Mouse (Mus musculus) kidney, adult 18-20 months (tissue): ENCODE measurements around the gene Tlr2.
"Not testable (repeated sequence)": the region's sequence is repeated elsewhere in the genome, so short reads cannot be mapped to it uniquely, and the experiment has no call there.

ENCODE experiments used
- DNase-seq: peaks from one replicate; pipeline ENCODE4 v3.0.0; 2021

Gene Tlr2

DNA sequence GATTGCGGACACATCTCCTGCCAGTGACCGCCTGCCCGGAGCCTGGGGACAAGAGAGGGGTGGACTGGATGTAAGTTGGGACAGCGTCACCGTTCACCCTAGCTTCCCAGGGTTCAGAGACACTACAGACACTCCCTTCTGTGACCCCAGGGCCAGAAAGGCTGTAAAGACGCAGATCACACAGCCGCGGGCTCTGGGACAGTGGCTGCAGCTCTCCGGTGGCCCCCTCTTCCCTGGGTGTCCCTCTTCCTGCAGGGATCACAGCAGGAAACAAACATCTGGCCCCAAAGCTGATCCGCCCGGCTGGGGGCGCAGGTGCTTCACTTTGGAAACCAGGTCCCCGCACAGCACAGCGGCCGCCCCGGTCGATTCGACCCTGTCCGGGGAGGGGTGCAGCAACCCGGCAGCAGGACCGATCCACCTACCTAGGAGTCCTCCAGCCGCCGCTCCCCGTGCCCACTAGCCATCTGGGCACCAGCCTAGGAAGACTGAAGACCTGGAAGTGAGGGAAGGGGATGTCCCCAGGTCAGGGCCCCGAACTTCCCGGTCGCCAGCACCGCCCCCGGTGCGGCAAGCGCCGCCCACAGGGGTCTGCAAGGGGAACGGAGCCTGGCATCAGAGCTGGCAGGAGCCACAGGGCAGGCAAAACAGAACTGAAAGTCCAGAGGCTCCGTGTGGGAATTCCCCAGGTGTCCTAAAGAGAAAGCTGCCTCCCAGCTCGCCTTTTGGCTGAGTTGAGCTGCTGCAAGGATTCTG, at the start of gene Tlr2:
Gene Tlr2, minus strand, starts transcription at position 673 of the 756 bp plus-strand sequence.
- peak; percentile 77 for DNase-seq

DNA sequence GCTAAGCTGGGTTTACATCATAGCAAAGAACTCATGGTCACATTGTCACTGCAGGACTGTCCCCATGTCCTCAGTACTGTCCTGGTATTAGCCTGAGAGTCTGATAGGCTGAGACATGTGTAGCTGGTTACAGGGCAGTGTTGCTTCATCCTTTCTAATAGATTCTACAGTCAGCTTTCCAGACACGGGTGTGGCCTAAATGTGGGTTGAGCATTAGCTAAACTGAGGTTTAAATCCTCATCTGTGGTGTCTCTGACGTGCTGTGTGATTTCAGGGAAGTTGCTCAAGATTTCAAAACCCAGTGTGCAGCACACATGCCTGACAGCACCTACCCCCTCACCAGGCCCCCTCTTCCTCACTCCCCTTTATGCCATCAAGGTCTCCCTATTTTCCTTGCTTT, 43.6 kb upstream of the Tlr2 start:
- no peak for DNase-seq

DNA sequence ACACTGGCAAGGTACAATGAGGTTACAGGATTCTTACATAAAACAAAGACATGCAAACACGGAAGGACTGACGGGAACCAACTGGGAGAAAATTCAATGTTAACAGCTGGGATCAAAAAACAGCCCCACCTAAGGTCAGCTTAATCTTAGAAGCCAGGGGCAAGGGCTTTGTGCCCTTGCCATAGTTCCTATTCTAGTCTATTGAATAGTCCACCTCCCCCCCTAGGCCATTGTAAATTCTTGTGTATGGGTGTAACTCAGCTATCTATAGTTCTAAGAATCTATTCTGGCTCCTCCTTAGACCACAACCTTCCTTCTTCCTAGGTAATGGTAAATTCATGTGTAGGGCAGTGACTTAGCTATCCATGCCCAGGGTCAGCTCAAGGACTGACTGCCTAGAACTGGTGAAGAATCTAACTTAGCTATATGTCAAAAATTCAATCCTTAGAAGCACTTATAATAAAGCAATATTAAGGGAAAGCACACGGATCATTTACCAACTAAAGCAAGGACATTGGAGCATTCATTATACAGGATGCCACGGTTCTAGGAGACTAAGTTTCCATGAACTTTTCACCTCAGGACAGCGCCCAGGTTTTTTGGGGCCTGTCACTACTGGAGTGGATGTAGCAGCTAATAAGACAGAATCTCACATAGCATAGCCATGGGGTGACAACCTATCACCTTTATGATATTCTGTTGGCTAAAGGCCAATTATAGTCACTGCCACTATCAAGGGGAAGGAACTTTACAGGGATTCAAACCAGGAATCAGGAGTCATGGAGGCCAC, 37.9 kb upstream of the Tlr2 start:
- not testable (repeated sequence) for DNase-seq

DNA sequence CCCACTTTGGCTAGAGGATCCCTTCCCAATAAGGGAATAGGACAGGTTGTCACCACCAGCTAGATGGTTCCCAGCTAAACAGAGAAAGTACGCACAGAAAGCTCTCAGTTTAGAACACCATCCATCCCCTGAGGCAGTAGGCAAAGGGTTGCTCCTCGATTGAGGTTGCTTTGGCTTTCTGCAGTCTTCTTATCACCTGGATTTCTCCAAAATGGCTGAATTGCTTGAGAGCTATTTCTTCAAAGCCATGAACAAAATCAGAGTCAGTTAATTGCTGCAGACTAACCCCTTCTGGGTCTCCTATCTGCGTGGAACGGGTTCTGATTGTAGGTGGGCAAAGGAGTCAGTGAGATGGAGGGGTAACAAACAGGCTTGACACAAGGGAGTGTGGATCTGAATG, 37.2 kb upstream of the Tlr2 start:
- no peak for DNase-seq

DNA sequence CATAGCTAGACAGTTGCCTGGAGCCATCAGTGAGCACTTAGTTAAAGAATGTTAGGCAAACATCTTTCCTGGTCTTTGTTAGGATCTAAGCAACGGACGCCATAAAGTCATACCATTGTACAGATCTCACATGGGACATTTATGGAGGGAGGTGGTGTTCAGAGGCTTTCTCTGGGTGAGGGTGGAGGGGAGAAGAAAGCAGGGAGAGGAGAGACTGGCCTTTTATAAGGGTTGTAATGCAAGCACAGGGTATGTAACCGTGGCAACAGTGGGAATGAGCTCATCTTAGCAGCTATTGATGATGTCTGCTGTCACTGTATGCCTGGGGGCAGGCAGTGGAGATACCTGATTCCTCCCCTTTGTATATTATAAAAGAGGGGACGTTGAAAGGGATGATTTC, 34.7 kb upstream of the Tlr2 start:
- DNase-seq = no peak

DNA sequence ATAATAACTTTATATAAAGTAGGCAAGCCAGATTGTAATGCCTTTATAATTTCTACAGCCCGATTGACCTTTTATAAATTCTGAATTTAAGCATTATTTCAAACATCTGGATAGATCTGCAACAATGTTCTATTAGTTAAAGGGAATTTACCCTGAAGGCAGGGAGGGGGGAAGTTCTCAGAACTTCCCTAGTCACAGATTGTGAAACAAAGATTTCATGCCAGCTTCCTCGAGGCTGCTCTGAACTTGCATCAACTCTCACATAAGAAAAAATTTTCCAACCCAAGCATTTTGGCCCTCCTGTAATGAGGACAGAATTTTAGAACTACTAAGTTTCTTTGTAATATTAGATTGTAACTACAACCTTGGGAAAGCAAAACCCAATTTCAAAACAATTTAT, 33.5 kb upstream of the Tlr2 start:
- DNase-seq = not testable (repeated sequence)

DNA sequence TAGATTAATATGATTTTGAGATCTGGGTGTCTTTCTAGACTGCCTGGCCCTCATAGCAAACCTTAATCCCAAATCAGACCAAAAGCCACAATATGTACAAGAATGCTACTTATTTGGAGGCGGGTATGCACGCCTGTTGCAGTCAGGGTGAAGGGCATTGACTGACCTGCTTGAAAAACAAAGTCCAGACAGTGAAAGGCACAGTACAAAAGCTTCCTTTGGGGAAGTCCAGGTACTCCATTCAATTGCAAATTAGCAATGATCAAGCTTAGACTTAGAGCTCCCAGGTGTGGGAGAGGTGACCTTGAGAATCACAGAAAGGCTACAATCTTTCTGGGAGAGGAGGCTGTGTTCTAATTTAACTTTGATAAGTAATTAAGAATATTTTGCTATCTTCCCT, 31.3 kb upstream of the Tlr2 start:
- not testable (repeated sequence) for DNase-seq

DNA sequence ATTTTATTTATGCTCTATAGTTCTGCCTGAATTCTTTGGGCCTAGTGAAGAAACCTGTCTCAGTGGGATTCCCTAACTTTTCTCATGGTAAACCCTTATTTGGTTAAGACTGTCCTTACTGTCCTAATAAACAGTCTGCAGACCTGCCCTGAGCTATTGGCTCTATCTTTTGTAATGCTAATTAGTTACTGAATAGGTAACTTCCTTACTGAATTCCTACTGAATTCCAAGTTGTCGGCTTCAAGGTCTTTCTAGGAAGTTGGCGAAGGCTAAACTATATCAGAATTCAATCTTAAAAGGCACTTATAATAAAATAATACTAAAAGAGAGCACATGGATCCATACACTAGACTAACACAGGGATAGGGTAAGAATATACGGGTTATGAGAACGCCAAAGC, 30.4 kb upstream of the Tlr2 start:
- not testable (repeated sequence) for DNase-seq

DNA sequence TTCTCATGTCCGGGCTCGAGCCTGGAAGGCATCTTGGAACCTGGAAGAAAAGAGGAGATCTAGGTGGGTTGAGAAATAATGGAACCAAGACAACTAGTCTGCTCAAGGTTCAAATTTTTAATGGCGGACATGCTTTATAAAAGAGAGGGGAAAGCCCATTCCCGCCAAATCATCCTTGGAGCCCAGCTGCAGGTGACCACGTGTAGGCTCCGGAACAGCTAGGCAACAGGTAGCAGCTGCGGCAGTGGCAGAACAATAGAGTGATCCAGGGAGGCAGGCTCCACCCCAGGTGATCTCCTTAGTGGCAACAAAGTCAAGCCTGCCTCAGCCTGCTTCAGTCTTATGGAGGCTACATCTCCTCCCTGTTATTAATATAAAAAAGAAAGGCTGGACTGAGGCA, 30.0 kb upstream of the Tlr2 start:
- not testable (repeated sequence) for DNase-seq

DNA sequence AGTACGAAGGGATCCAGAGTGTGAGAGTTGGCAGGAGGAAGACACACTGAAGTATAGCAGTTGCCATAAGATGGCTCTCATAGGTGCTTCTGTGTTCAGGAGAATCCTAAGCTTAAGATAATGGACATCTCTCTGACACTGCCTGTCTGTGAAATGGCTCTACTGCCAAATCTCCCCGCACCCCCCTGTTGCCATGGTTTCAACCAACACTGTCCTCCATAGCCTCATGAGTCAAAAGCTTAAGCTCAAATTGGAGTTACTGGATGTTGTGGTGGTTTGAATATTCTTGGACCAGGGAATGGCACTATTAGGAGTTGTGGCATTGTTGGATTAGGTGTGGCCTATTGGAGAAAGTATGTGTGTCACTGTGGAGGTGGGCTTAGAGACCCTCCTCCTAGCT, 28.2 kb upstream of the Tlr2 start:
- no peak for DNase-seq

DNA sequence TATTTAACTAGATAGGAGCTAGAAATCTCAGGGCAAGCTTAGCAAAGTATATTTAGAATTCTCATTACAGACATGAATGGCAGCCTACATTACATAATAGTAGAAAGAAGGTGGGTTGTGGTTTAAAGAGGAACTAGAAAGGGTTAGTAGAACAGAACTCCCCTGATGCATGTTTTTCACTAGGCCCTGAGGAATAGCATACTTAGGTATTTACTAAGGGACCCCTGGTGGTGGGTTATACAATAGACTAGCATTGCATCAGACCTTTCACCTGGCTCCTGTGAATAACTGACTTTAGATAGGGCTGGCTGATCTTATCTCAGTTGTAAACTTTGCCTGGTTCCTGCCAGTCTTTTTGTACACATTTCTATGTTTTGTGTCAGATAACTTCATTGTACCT, 25.5 kb upstream of the Tlr2 start:
- not testable (repeated sequence) for DNase-seq

DNA sequence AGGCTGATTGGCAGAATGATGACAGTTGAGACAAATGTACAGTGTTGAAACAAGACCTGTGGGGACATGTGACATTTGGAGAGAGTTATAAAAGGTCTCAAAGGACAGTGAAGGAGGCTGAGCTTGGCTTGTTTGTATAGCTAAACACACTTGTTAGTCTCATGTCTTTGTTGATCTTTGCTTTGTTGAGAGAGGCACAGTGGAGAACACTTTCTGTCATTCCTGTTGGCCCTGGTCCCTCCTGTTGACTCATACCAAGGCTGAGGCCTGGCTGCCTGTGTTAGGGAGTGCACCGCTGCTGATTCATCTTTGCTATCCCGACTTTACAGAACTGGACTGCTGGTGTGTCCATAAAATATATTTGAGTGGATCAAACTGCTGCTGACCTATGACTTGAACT, 23.6 kb upstream of the Tlr2 start:
- DNase-seq = no peak

DNA sequence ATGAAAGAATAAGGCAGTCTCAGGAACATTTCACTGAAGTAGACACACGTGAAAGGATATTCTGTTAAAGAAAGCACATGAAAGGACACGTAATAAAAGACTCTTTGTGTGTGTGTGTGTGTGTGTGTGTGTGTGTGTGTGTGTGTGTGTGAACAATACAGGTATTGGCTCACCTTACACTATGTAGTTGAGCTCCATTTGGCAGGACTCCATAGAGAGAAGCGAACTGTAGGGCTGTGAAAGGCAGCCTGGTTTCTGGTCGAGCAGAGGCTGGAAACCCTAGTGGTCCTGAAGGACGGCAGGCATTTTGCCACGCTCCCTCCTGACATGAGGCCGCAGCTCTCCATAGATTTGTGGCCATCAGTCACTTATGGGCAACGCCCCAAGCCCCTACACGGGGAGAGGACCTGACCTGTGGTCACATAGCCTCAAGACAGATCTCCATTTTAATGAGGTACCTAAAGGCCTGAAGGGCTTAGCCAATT, 22.5 kb upstream of the Tlr2 start:
- DNase-seq = no peak

DNA sequence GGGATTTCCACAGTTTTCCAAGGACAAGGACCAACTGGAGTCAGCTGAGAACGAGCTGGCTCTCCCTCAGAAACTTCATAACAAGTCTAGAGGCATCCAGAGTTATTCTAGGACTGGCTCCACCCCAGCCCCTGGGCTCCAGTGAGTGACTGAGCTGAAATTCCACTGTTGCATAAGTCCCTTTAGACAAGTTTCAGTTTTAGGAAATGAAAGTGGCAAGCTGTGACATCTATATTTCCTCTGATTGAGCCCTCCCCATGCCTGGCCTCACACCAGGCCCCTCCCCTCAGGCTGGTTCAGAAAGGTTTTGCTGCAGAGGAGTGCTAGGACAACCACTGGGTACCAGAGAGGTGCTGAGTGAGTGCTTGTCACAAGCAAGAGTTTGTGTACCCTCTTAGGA, 21.4 kb upstream of the Tlr2 start:
- DNase-seq = peak; percentile 50

DNA sequence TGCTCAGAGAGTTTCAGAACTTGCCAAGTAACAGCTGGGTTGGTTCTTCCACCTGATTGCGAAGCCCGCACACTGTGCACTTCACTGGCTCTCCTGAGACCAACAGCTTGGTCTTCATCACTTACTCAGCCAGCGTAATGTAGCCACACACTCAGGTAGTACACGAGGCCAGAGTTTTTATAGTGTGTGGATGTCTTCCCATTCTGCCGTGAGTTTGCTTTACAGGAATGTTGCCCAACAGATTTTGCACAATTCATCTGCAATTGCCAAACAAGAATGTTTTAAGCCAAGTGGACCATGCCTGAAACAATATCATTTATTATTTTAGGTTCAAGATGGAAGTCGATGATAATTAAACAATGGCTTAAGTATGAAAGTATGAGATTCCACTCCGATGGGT, 18.0 kb upstream of the Tlr2 start:
- no peak for DNase-seq

DNA sequence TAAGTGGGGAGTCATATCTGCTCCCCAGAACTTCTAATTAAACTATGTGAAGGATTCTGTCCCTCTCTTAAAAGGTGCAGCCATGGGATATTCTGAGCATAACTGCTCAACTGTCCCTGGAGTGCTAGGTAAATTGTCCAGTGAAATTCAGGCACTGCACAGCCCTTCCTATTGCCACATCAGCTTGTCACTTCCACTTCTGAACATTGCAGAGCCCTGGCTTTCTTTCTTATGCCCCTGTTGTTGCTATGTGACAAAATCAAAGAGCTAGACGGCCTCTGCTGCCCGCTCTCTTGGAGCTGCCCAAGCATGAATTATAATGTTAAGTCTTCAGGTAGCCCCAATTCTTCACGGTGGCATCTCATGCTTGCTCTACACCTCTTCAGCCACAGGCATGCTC, 17.5 kb upstream of the Tlr2 start:
- no peak for DNase-seq

DNA sequence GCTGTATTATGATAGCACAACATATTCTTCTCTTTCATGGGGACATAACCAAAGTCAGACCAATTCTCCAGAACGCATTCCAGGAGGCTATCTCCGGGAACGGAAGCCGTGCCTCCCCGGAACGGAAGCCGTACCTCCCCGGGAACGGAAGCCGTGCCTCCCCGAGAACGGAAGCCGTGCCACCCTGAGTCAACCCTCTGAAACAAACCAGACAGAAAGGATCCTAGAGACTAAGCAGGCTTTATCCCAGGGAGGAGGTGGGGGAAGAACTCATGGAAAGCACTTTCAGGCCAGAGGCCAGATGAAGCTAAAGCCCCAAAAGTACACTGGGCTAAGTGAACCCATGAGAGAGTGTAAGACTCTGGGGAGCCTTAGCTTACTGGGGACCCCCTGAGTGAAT, 16.1 kb upstream of the Tlr2 start:
- DNase-seq = no peak

DNA sequence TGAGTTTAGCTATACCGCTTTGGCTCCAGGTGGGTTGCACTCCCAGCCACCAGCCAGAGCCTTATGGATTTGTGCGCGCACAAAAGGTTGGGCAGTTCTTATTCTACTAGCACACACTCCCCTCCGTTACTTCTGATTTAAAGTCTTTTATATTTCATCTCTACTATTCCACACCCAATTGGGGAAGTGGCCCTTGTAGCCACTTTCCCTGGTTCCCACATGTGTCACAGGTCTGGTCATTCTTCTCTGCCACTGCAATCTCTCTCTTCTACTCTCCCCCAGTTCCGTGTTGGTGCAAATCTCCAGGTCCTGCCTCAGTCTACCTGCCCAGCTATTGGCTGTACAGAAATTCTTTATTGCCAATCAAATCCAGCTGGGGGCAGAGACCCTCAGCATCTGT, 14.1 kb upstream of the Tlr2 start:
- no peak for DNase-seq

DNA sequence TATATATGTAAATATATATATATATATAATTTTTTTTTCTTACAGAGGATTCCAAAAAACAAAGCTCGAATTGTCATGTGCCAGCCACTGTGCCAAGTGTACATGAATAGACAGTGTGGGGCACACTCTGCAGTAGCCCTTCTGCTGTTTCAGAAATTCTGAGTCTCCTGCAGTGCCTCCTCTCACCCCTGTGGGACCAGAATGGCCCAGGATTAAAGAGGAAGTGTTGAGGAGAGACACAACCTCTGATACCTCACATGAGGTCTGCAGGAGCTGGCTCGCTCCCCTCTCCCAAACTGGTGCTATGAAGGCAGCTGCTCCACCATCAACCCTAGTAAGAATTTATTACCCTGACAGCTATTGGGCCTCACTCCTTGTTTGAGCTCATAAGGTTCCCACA, 7.8 kb upstream of the Tlr2 start:
- no peak for DNase-seq

DNA sequence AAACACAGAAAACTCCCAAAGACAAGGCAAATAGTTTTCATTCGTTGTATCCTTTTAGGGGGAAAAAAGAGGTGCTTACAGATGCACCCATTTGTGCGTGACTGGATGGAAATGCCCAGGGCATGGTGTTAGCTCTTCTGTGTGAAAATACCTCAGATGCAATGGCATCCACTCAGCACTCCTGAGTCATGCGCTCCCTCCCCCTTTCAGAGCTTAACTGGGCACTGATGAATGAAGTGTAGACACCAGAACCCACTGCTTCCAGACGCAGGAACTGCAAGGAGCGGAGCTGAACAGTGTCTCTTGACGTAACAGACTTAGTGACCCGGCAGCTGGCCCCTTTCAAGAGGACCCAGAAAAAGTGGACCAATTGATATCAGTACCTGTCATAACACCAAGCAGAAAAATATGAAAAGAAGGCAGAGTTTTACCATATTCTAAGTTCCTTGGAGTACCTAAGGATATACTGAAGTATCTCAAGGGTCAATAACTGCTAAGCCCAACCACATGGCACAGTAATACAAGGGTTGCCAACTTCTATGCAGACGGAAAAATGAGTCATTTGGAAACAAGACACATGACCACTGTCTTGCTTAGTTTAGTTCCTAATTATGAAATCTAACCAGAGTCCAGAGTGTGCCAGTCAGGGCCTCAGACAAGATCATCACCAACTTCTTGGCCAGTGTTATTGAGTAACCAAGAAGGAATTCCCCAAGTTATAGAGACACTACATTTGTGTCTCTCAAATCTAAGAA, 3.4 kb upstream of the Tlr2 start:
- no peak for DNase-seq

DNA sequence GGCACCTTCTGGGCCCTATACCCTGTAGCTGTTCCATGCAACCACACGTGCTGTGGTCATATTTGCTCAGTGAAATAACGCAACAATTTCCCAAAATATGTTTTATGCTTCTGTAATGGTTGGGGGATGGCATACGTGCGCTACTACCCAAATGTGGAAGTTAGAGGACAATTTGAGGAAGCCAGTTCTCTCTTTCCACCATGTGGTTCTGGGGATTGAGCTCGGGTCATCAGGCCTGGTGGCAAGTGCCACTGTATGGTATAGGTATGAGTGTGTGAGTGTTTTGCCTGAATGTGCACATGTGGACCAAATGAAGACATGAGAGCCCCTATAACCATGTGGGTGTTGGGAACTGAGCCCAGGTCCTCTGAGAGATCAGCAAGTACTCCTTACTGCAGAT, 2.1 kb downstream of the Tlr2 start:
- DNase-seq = no peak

DNA sequence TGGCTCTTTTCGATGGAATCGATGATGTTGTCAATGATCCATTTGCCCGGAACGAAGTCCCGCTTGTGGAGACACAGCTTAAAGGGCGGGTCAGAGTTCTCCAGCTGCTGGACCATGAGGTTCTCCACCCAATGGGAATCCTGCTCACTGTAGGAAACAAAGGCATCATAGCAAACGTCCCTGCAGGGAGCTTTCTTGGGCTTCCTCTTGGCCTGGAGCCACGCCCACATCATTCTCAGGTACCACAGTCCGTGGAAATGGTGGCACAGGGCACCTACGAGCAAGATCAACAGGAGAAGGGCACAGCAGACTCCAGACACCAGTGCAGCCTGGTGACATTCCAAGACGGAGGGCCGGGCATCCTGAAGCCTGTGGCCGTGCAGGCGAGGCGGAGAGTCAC, 4.9 kb downstream of the Tlr2 start:
- no peak for DNase-seq

DNA sequence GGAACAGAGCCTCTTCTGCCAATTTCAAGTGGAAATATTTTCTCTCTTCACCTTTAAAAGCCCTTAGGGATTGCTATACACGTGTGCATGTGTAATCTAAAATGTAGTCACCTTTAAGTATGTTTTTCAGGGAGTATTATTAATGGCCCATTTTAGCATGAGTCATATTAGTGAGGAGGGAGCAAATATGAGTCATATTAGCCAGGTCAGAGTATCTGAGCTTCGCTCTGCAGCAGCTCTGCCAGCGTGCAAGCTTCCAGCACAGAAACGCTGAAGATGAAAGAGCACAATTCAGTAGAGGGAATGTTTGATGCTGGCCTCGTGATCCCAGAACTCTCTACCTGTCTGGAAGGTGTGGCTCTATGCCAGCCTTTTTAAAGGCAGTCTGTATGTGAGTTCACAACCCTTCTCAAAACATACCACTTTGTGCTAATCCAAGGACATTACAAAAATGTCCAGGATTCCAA, 13.4 kb downstream of the Tlr2 start:
- DNase-seq = no peak

DNA sequence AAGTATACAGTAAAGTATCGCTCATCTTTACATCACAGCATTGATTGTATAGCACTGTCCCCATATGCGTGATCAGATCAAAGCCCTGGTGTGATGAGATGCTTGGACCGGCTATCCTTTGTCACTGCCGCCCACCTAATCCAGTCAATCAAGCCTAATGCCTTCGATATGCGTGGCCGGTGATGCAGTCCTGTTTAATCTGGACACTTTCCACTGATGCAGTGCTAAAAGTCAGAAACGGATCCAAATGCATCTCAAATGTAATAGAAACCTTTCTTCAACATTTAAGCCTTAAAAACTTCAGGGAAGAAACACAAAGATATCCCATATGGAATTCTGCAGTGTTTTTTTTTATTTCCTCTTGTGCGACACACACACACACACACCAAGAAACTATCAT, 13.9 kb downstream of the Tlr2 start:
- DNase-seq = no peak
